14 mouse cellular contexts compared by ENCODE assay signal in genomic region chr12:86580132-86580718, GRCm38 (mm10).
DNase-seq lines count a peak whose midpoint lies in the region; ATAC-seq lines count a peak whose summit lies in the region.
"Had no signal": no experiment of that assay in that cellular context is flagged by ENCODE, and none has a peak within 500 bp of the region (broad histone marks: within the 10 kb centered on the region; RNA-seq: fewer than 3 reads in every experiment).

No protein-coding gene starts in this region.

- H3K27ac ChIP-seq in forebrain, embryonic 14.5 days (ENCODE audit: low read depth, low read length): no peak overlapping the region
- H3K27ac ChIP-seq in forebrain, embryonic 12.5 days: no peak overlapping the region
- H3K27ac ChIP-seq in hindbrain, embryonic 16.5 days (ENCODE audit: low read depth, low read length): no peak overlapping the region
- peak overlapping the region; percentile 43; the same call in 1 of the 2 replicates for H3K27ac ChIP-seq in neural tube, embryonic 13.5 days (replicated peaks)
- H3K27ac ChIP-seq: layer of hippocampus, adult 2 months; liver, embryonic 13.5 days had no signal

- no peak overlapping the region for H3K4me3 ChIP-seq in forebrain, embryonic 14.5 days (ENCODE audit: low read depth, low read length)
- H3K4me3 ChIP-seq in forebrain, embryonic 12.5 days (replicated peaks): no peak overlapping the region
- no peak overlapping the region for H3K4me3 ChIP-seq in hindbrain, embryonic 16.5 days (ENCODE audit: low read length)
- no peak overlapping the region for H3K4me3 ChIP-seq in neural tube, embryonic 13.5 days
- H3K4me3 ChIP-seq: layer of hippocampus, adult 2 months; liver, embryonic 13.5 days had no signal

- no peaks in the 10 kb centered on the region for H3K36me3 ChIP-seq in forebrain, embryonic 14.5 days (ENCODE audit: control insufficient read depth, insufficient read depth, low read length)
- H3K36me3 ChIP-seq in forebrain, embryonic 12.5 days (replicated peaks): no peaks in the 10 kb centered on the region
- no peaks in the 10 kb centered on the region for H3K36me3 ChIP-seq in hindbrain, embryonic 16.5 days (ENCODE audit: control insufficient read depth, insufficient read depth, low read length)
- no peaks in the 10 kb centered on the region for H3K36me3 ChIP-seq in neural tube, embryonic 13.5 days
- H3K36me3 ChIP-seq: G1E; liver, embryonic 13.5 days had no signal

- 48% methylated on average over 4 of the region's 4 CpGs for WGBS in forebrain, embryonic 14.5 days
- 72% methylated on average over 4 of the region's 4 CpGs for WGBS in forebrain, embryonic 12.5 days
- 42% methylated on average over 4 of the region's 4 CpGs for WGBS in hindbrain, embryonic 16.5 days
- 43% methylated on average over 4 of the region's 4 CpGs for WGBS in neural tube, embryonic 13.5 days

- no peaks in the 10 kb centered on the region for H3K4me1 ChIP-seq in forebrain, embryonic 14.5 days (ENCODE audit: control insufficient read depth, insufficient read depth, low read length)
- H3K4me1 ChIP-seq in forebrain, embryonic 12.5 days: no peaks in the 10 kb centered on the region
- peaks cover 4% of the 10 kb centered on the region for H3K4me1 ChIP-seq in hindbrain, embryonic 16.5 days (ENCODE audit: control insufficient read depth, insufficient read depth, low read depth, low read length)
- peaks cover 21% of the 10 kb centered on the region for H3K4me1 ChIP-seq in neural tube, embryonic 13.5 days (replicated peaks)
- H3K4me1 ChIP-seq: liver, embryonic 13.5 days had no signal

- H3K9me3 ChIP-seq in forebrain, embryonic 14.5 days (replicated peaks; ENCODE audit: control insufficient read depth, low read length): no peaks in the 10 kb centered on the region
- H3K9me3 ChIP-seq in forebrain, embryonic 12.5 days: no peaks in the 10 kb centered on the region
- no peaks in the 10 kb centered on the region for H3K9me3 ChIP-seq in hindbrain, embryonic 16.5 days (ENCODE audit: control insufficient read depth, low read length)
- H3K9me3 ChIP-seq in neural tube, embryonic 13.5 days: no peaks in the 10 kb centered on the region
- H3K9me3 ChIP-seq: G1E; liver, embryonic 13.5 days had no signal

- no peaks in the 10 kb centered on the region for H3K27me3 ChIP-seq in forebrain, embryonic 14.5 days (replicated peaks; ENCODE audit: control insufficient read depth, insufficient read depth, low read length)
- no peaks in the 10 kb centered on the region for H3K27me3 ChIP-seq in forebrain, embryonic 12.5 days
- H3K27me3 ChIP-seq in hindbrain, embryonic 16.5 days (replicated peaks; ENCODE audit: control insufficient read depth, insufficient read depth, low read length): no peaks in the 10 kb centered on the region
- H3K27me3 ChIP-seq in neural tube, embryonic 13.5 days: no peaks in the 10 kb centered on the region
- H3K27me3 ChIP-seq: liver, embryonic 13.5 days had no signal

- no peak overlapping the region for H3K9ac ChIP-seq in forebrain, embryonic 14.5 days (ENCODE audit: low read length)
- no peak overlapping the region for H3K9ac ChIP-seq in forebrain, embryonic 12.5 days
- H3K9ac ChIP-seq in hindbrain, embryonic 16.5 days (ENCODE audit: low read depth, low read length): no peak overlapping the region
- no peak overlapping the region for H3K9ac ChIP-seq in neural tube, embryonic 13.5 days
- H3K9ac ChIP-seq: liver, embryonic 13.5 days had no signal

- DNase-seq in forebrain, embryonic 14.5 days (ENCODE audit: low spot score): peak; percentile 63
- DNase-seq in lung, postnatal 4 days: peak; percentile 4 to 29
- DNase-seq in lung, postnatal 25 days (ENCODE audit: low spot score): no peak
- DNase-seq in adipocyte (ENCODE audit: low spot score): no peak
- DNase-seq in frontal cortex, postnatal 25 days (ENCODE audit: low spot score in 2 of 2): no peak
- DNase-seq: gastrocnemius, postnatal 10 days; liver, embryonic 13.5 days; right cerebral cortex, postnatal 25 days had no signal

- ATAC-seq in forebrain, embryonic 14.5 days: no peak
- no peak for ATAC-seq in forebrain, embryonic 12.5 days (ENCODE audit: low FRiP score)
- ATAC-seq in hindbrain, embryonic 16.5 days: peak; percentile 82
- ATAC-seq in neural tube, embryonic 13.5 days (ENCODE audit: low read depth): peak; percentile 73

- no peak overlapping the region for H3K4me2 ChIP-seq in forebrain, embryonic 14.5 days (ENCODE audit: low read length)
- no peak overlapping the region for H3K4me2 ChIP-seq in forebrain, embryonic 12.5 days
- no peak overlapping the region for H3K4me2 ChIP-seq in hindbrain, embryonic 16.5 days (ENCODE audit: low read length)
- no peak overlapping the region for H3K4me2 ChIP-seq in neural tube, embryonic 13.5 days
- H3K4me2 ChIP-seq: heart, embryonic 11.5 days; liver, embryonic 13.5 days had no signal

Comparison
In these comparisons a context has a peak if more than half of its experiments do, and no peak if none do; other contexts are left out.
1. DNase-seq: peak in forebrain, embryonic 14.5 days (single experiment) and lung, postnatal 4 days (2 of 2); none in lung, postnatal 25 days (single experiment), adipocyte (single experiment) and frontal cortex, postnatal 25 days (0 of 2).
2. ATAC-seq: peak in hindbrain, embryonic 16.5 days (single experiment) and neural tube, embryonic 13.5 days (single experiment); none in forebrain, embryonic 14.5 days (single experiment) and forebrain, embryonic 12.5 days (single experiment).